Mouse (Mus musculus): Measurements from ENCODE around the gene Supt16.

DNA sequence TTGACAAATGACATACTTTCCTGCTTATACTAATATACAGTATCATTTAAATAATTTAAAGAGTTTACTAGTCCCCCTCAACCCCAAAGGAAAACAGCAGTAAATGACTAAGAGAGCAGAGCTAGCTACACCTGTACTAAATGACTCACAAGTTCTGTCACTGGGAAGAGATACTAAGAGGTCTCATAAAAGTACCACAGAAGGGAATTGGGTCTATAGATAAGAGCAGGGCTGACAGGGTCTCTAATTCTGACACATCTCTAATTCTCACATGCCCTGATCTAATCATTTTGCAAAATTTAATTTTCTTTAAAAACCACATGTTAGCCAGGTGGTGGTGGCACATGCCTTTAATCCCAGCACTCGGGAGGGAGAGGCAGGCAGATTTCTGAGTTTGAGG lies 8.4 kb downstream of the Supt16 start:
- TF ChIP-seq EP300 (IDR thresholded peaks at IDR 0.05; ENCODE audit: low read depth): no peak
- no peak for TF ChIP-seq CTCF (IDR thresholded peaks at IDR 0.05; ENCODE audit: low read depth)
